Mouse (Mus musculus) E14TG2a.4 (cell line): ENCODE measurements around the gene Gm19426.
"Not testable (repeated sequence)": the region's sequence is repeated elsewhere in the genome, so short reads cannot be mapped to it uniquely, and the experiment has no call there.

ENCODE experiments used
- H3K27me3 ChIP-seq: 2 replicates; pipeline ENCODE4 v1.6.1; 2014; ENCODE audit warnings: low read length, control low read depth; ENCODE audit not compliant: insufficient read depth
- H3K36me3 ChIP-seq: 2 replicates; pipeline ENCODE4 v1.6.1; 2014; ENCODE audit warnings: low read length, control low read depth; ENCODE audit not compliant: insufficient read depth
- H3K4me1 ChIP-seq: replicated peaks from 2 replicates; pipeline ENCODE4 v1.6.1; 2014; ENCODE audit warnings: low read depth, low read length, control low read depth
- H3K4me3 ChIP-seq: replicated peaks from 2 replicates; pipeline ENCODE4 v1.5.1; 2014; ENCODE audit warnings: mild to moderate bottlenecking, low read length
- H3K9me3 ChIP-seq: 2 replicates; pipeline ENCODE4 v1.6.1; 2014; ENCODE audit warnings: low read length, control low read depth
- CTCF ChIP-seq: conservative IDR thresholded peaks from 2 replicates; pipeline ENCODE4 v1.5.1; 2014; ENCODE audit warnings: low read length
- NANOG ChIP-seq: IDR thresholded peaks from 2 replicates; pipeline ENCODE4 v1.6.1; 2014; ENCODE audit warnings: borderline replicate concordance, low read length, mixed read lengths
- POU5F1 ChIP-seq: IDR thresholded peaks from 2 replicates; pipeline ENCODE4 v1.6.1; 2014; ENCODE audit warnings: low read length, borderline replicate concordance

The Gm19426 gene

DNA sequence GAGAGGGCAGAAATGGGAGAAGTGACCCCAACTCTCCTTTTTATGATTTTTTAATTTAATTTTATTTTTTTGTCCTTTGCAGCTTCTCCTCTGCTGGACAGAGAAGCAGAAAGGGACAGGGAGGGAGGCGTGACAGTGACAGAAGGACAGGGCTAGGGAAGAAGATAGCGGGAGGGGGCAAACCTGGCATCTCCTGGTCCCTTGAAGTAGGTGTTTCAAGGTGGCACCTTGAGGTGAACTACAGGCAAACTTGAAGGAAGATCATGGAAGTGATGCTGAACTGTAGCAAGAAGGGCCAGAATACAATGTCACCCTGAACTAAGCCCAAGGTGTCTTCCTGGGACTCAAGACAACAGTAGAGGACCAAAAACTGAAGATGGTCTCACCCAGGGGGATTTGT is 8.5 kb downstream of the Gm19426 start:
- Histone ChIP-seq H3K9me3 (no peaks in the 10 kb centered on the region), H3K36me3 (peaks cover 8% of the 10 kb centered on the region), H3K27me3 (peaks cover 56% of the 10 kb centered on the region), H3K4me3 (peak overlapping the region; percentile 69), H3K4me1 (peaks cover 68% of the 10 kb centered on the region)
- no peak for TF ChIP-seq POU5F1
- TF ChIP-seq NANOG, result no peak
- no peak for TF ChIP-seq CTCF

- Histone ChIP-seq H3K36me3 (peaks cover 3% of the 10 kb centered on the region), H3K9me3 (no peaks in the 10 kb centered on the region), H3K4me3 (peak overlapping the region; percentile 69), H3K27me3 (peaks cover 57% of the 10 kb centered on the region), H3K4me1 (peaks cover 63% of the 10 kb centered on the region)
- TF ChIP-seq POU5F1 (no peak), CTCF (no peak), NANOG (no peak)
Measured at GRCm38 (mm10) chr2:84734351-84734864, 9.0 kb downstream of the Gm19426 start.

DNA sequence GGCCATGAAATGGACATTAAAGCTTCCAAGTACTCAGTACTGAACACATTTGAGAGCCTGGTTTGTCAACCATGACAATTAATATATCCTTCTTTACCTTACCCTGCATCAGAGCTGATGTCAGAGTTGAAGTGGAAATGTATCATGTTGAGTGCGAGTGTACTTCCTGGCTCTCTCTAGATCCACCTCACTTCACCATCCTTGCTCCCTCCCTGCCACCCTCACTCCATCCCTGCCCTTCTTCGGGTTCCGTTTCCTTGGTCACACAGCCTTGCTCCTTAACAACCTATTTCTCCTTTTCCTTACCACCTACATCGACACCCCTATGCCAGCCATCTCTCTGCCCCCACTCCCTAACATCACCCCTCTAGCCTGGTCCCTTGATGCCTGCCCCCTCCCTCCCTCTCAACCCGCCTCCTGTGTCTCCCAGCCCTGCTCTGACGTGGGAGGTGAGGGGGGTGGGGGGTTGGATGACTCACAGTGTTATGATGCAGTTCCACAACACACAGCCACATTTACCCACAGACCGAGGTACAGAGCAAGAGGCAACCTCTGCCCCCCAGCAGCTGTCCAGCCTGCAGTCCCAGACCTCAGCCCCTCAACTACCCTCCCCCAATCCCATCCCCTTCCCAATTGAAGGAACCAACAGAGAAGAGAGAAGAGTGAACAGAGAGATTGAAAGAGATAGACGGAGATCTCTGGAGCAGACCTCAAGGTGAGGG is 9.7 kb downstream of the Gm19426 start, which contains the start of gene Ypel4:
Ypel4 (plus strand) TSS at position 480 of the 722 bp plus-strand sequence.
- H3K4me3 ChIP-seq, result peak within 1 kb of the TSS; percentile 69
- no peaks in the 10 kb centered on the region for H3K36me3 ChIP-seq
- TF ChIP-seq CTCF (no peak), POU5F1 (no peak), NANOG (no peak)
- peaks cover 57% of the 10 kb centered on the region for H3K27me3 ChIP-seq
- no peaks in the 10 kb centered on the region for H3K9me3 ChIP-seq
- peaks cover 56% of the 10 kb centered on the region for H3K4me1 ChIP-seq

DNA sequence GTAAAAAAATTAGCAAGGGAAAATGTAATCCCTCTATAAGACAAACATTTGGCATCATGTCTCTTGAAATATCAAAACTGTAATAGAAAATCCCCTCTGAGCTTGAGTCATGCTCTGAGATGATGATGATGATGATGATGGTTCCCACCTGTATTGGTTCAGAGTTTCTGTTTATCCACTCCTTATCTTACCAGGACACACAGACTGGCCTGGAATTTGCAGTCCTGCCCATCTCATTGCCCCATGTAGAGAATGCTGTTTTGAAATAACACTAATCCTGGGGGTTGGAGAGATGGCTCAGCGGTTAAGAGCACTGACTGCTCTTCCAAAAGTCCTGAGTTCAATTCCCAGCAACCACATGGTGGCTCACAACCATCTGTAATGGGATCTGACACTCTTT is 11.1 kb downstream of the Gm19426 start:
- H3K4me1 ChIP-seq, result peaks cover 49% of the 10 kb centered on the region
- H3K4me3 ChIP-seq, result no peak overlapping the region
- H3K27me3 ChIP-seq, result peaks cover 57% of the 10 kb centered on the region
- no peaks in the 10 kb centered on the region for H3K36me3 ChIP-seq
- TF ChIP-seq CTCF, result no peak
- TF ChIP-seq POU5F1, result no peak
- TF ChIP-seq NANOG, result no peak
- H3K9me3 ChIP-seq, result no peaks in the 10 kb centered on the region

DNA sequence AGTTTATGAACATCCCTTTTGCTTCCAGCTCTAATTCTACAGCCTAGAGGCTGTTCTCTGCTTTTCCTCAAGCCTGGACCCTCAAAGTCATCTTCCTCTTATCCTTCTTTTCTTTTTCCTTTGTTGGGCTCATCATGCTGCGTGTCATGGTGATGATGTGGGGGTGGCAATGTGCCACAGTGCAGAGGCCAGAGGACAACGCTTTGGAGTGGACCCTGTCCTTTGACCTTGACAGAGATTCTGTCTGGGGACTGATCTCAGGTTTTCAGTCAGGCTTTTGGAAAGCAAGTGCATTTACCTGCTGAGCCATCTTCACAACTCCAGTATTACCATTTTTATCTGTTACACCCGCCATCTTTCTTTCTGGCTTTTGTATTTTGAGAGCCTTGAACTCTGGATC is 12.2 kb downstream of the Gm19426 start:
- Histone ChIP-seq H3K27me3 (peaks cover 55% of the 10 kb centered on the region), H3K9me3 (no peaks in the 10 kb centered on the region), H3K36me3 (no peaks in the 10 kb centered on the region), H3K4me3 (no peak overlapping the region), H3K4me1 (peaks cover 42% of the 10 kb centered on the region)
- no peak for TF ChIP-seq POU5F1
- TF ChIP-seq CTCF, result no peak
- no peak for TF ChIP-seq NANOG

- peaks cover 24% of the 10 kb centered on the region for H3K27me3 ChIP-seq
- peak overlapping the region; percentile 90; the same call in 1 of the 2 replicates for H3K4me3 ChIP-seq
- peaks cover 30% of the 10 kb centered on the region for H3K36me3 ChIP-seq
- not testable (repeated sequence) for H3K9me3 ChIP-seq
- H3K4me1 ChIP-seq, result peaks cover 40% of the 10 kb centered on the region
Measured at GRCm38 (mm10) chr2:84728191-84728590, 15.3 kb downstream of the Gm19426 start.

DNA sequence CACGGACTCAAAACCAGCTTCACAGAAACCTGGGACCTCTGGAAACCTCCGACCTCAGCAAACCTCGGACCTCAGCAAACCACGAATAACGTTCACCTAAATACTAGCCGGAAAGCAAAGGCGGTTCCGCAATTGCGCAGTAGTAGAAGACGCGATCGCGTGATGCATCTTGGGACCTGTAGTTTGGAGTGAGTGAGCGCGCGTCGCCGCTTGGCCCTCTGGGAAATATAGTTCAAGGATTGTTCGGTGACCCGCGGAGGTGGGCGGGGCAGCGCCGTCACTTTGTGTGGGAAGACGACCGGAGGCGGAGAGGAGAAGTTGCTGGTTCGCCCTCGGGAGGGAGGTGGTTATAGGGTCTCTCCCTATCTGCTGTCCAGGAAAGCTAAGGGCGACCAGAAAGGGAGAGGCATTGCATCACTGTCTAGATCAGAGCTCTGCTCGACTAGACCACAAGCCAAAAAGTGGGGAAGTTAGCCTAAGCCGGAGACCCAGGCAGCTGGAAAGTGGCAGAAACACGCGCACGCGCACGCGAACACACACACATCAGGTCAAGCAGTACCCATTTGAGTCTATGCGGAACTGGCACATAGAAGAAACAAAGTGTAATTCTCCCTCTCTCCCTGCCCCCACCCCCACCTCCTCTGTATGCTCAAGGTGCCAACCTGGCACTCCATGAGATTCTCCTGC is 16.1 kb downstream of the Gm19426 start, which contains the start of gene Clp1:
Clp1 (minus strand) TSS at position 179 of the 687 bp plus-strand sequence.
- Histone ChIP-seq H3K27me3 (peaks cover 18% of the 10 kb centered on the region), H3K4me1 (peaks cover 40% of the 10 kb centered on the region)
- TF ChIP-seq POU5F1 (no peak), NANOG (no peak), CTCF (no peak)

GRCm38 (mm10) chr2:84726716-84727115 is 16.7 kb downstream of the Gm19426 start:
- Histone ChIP-seq H3K27me3 (peaks cover 17% of the 10 kb centered on the region), H3K36me3 (peaks cover 42% of the 10 kb centered on the region), H3K9me3 (no peaks in the 10 kb centered on the region), H3K4me3 (peak overlapping the region; percentile 90), H3K4me1 (peaks cover 40% of the 10 kb centered on the region)
- TF ChIP-seq NANOG (no peak), CTCF (no peak), POU5F1 (no peak)

More for the DNA sequence above, 16.1 kb downstream of the Gm19426 start, which contains the start of gene Clp1:
- peaks cover 36% of the 10 kb centered on the region for H3K36me3 ChIP-seq
- H3K9me3 ChIP-seq, result no peaks in the 10 kb centered on the region
- peak within 1 kb of the TSS; percentile 90 for H3K4me3 ChIP-seq
